9 mouse cellular contexts compared by ENCODE assay signal in the genomic region with DNA sequence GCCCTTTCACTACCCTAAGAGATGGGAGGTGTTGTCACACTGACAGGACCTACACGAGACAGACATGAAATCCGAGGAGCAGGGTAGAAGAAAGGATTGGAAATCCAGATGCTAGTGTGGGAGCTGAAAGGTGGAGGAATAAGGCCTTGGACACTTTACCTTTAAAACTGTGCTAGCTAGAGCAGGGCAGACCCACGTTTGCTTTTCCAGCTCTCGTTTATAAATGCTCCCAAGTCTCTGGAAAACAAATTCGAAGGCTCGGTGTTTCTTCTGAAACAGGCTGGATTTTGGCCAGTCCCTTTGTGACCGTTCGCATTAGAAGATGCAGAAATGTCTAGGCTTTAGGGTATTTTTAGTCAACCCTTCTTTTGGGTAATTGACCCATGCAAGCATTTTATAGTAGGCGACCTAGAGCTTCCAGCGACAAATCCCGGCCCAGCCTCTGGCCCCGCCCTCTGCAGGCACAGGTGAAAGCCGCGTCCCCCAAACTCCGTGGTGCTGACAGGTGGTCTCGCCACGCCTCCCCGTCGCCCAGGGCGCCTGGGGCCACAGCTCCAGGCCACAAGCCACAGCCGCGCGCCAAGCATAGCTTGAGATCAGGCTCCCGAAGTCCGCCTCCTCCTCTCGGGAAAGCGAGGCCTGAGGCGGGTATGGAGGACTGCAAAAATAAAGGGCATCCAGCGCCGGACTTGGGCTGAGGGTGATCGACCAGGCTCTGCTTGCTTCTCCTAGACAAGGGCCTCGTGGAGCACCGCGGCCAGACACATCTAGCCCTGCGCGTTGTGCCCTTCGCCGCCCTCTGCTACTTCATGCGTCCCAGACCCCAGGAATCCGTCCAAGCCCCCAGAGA. TPM values are rescaled to one million over a fixed set of nuclear protein-coding genes. Genes with fewer than 3 reads are reported as not detected.
DNase-seq lines count a peak whose midpoint lies in the region; ATAC-seq lines count a peak whose summit lies in the region.
"Had no signal": no experiment of that assay in that cellular context is flagged by ENCODE, and none has a peak within 500 bp of the region (broad histone marks: within the 10 kb centered on the region; RNA-seq: fewer than 3 reads in every experiment).

No protein-coding gene starts in this region.

- H3K27ac ChIP-seq in forebrain, embryonic 16.5 days (ENCODE audit: low read length) = 0 out of 2 replicates have a peak overlapping the region, but pooled peaks have one; percentile 24
- H3K27ac ChIP-seq in hindbrain, embryonic 16.5 days (ENCODE audit: low read depth, low read length) = no peak overlapping the region; the same call in 1 of the 2 replicates
- H3K27ac ChIP-seq in liver, embryonic 11.5 days (ENCODE audit: low read depth, low read length) = no peak overlapping the region

- peak overlapping the region; percentile 51 for H3K4me3 ChIP-seq in forebrain, embryonic 16.5 days (replicated peaks; ENCODE audit: low read length)
- H3K4me3 ChIP-seq in hindbrain, embryonic 16.5 days (ENCODE audit: low read length) = peak overlapping the region; percentile 68
- H3K4me3 ChIP-seq in liver, embryonic 11.5 days (ENCODE audit: low read depth, low read length) = peak overlapping the region; percentile 54

- peaks cover 29% of the 10 kb centered on the region for H3K4me1 ChIP-seq in forebrain, embryonic 16.5 days (replicated peaks; ENCODE audit: control insufficient read depth, insufficient read depth, low read length)
- H3K4me1 ChIP-seq in hindbrain, embryonic 16.5 days (ENCODE audit: control insufficient read depth, insufficient read depth, low read depth, low read length) = peaks cover 10% of the 10 kb centered on the region
- H3K4me1 ChIP-seq in liver, embryonic 11.5 days (replicated peaks; ENCODE audit: control insufficient read depth, insufficient read depth, low read length) = peaks cover 10% of the 10 kb centered on the region

- ATAC-seq in forebrain, embryonic 16.5 days = peak; percentile 12
- ATAC-seq in hindbrain, embryonic 16.5 days = peak; percentile 4; the same call in 1 of the 2 replicates
- peak; percentile 35 for ATAC-seq in liver, embryonic 11.5 days (replicated peaks; ENCODE audit: low FRiP score)

- DNase-seq in right cerebral cortex, adult 2 months (ENCODE audit: low spot score in 2 of 2) = peak; percentile 13 to 28
- DNase-seq in right cerebral cortex, postnatal 4 days = no peak
- peak; percentile 43 for DNase-seq in cerebellum, adult 8-10 months
- peak; percentile 39 for DNase-seq in liver, embryonic 11.5 days (ENCODE audit: low spot score)
- DNase-seq in skeletal muscle tissue, adult 2 months (ENCODE audit: low read depth, low spot score) = peak; percentile 55
- DNase-seq in adrenal gland, postnatal 25 days = no peak

- peak overlapping the region; percentile 71 for H3K9ac ChIP-seq in forebrain, embryonic 16.5 days (replicated peaks; ENCODE audit: low read depth, low read length)
- peak overlapping the region; percentile 80 for H3K9ac ChIP-seq in hindbrain, embryonic 16.5 days (ENCODE audit: low read depth, low read length)
- peak overlapping the region; percentile 13; the same call in 1 of the 2 replicates for H3K9ac ChIP-seq in liver, embryonic 11.5 days (ENCODE audit: low read depth, low read length)

- H3K4me2 ChIP-seq in forebrain, embryonic 16.5 days (ENCODE audit: low read length) = peak overlapping the region; percentile 93
- H3K4me2 ChIP-seq in hindbrain, embryonic 16.5 days (ENCODE audit: low read length) = peak overlapping the region; percentile 84
- peak overlapping the region; percentile 80 for H3K4me2 ChIP-seq in liver, embryonic 11.5 days

- no peaks in the 10 kb centered on the region for H3K27me3 ChIP-seq in forebrain, embryonic 16.5 days (replicated peaks; ENCODE audit: control insufficient read depth, insufficient read depth, low read length)
- no peaks in the 10 kb centered on the region; the same call in 1 of the 2 replicates for H3K27me3 ChIP-seq in hindbrain, embryonic 16.5 days (replicated peaks; ENCODE audit: control insufficient read depth, insufficient read depth, low read length)
- H3K27me3 ChIP-seq in liver, embryonic 11.5 days (replicated peaks; ENCODE audit: control insufficient read depth, insufficient read depth, low read length) = peaks cover 55% of the 10 kb centered on the region

- no peaks in the 10 kb centered on the region for H3K36me3 ChIP-seq in forebrain, embryonic 16.5 days (ENCODE audit: control insufficient read depth, insufficient read depth)
- H3K36me3 ChIP-seq in hindbrain, embryonic 16.5 days (ENCODE audit: control insufficient read depth, insufficient read depth, low read length) = no peaks in the 10 kb centered on the region
- H3K36me3 ChIP-seq in liver, embryonic 11.5 days (ENCODE audit: control insufficient read depth, insufficient read depth, low read length) = no peaks in the 10 kb centered on the region

- no peaks in the 10 kb centered on the region for H3K9me3 ChIP-seq in forebrain, embryonic 16.5 days (ENCODE audit: control insufficient read depth, low read length)
- no peaks in the 10 kb centered on the region for H3K9me3 ChIP-seq in hindbrain, embryonic 16.5 days (ENCODE audit: control insufficient read depth, low read length)
- H3K9me3 ChIP-seq in liver, embryonic 11.5 days (ENCODE audit: control insufficient read depth, low read length) = no peaks in the 10 kb centered on the region

- WGBS in forebrain, embryonic 16.5 days = 3% methylated on average over 40 of the region's 40 CpGs
- 5% methylated on average over 40 of the region's 40 CpGs for WGBS in hindbrain, embryonic 16.5 days
- WGBS in liver, embryonic 11.5 days = 7% methylated on average over 40 of the region's 40 CpGs

RNA-seq across cellular contexts. Expression of a gene that starts 0.8 kb away (rescaled TPM):
- polyA plus RNA-seq in forebrain, embryonic 16.5 days (2015; fragmentation: Nextera tagmentation; extraction: Ambion mirVana) = 5.9 and 6.6 TPM in 2 replicates
- polyA plus RNA-seq in hindbrain, embryonic 16.5 days (2015; fragmentation: Nextera tagmentation; extraction: Ambion mirVana) = 4.7 and 5.3 TPM in 2 replicates
- 0.75 and 1.1 TPM in 2 replicates for polyA plus RNA-seq in liver, embryonic 11.5 days (2014; fragmentation: Nextera tagmentation; extraction: Ambion mirVana)
- 20.4 and 31.0 TPM in 2 replicates for total RNA-seq in adrenal gland, postnatal 25 days (2021)
- total RNA-seq: neutrophil, adult 5-6 weeks had no signal

RNA-seq across cellular contexts. Expression of a gene that starts 49.9 kb away (rescaled TPM):
- polyA plus RNA-seq in forebrain, embryonic 16.5 days (2015; fragmentation: Nextera tagmentation; extraction: Ambion mirVana) = 12.0 and 13.0 TPM in 2 replicates
- 19.5 and 20.3 TPM in 2 replicates for polyA plus RNA-seq in hindbrain, embryonic 16.5 days (2015; fragmentation: Nextera tagmentation; extraction: Ambion mirVana)
- polyA plus RNA-seq in liver, embryonic 11.5 days (2014; fragmentation: Nextera tagmentation; extraction: Ambion mirVana) = 23.1 and 24.4 TPM in 2 replicates
- total RNA-seq in adrenal gland, postnatal 25 days (2021) = 44.9 and 47.9 TPM in 2 replicates

RNA-seq across cellular contexts. Expression of a gene that starts 59.8 kb away (rescaled TPM):
- polyA plus RNA-seq in forebrain, embryonic 16.5 days (2015; fragmentation: Nextera tagmentation; extraction: Ambion mirVana) = 128 and 135 TPM in 2 replicates
- 133 and 135 TPM in 2 replicates for polyA plus RNA-seq in hindbrain, embryonic 16.5 days (2015; fragmentation: Nextera tagmentation; extraction: Ambion mirVana)
- polyA plus RNA-seq in liver, embryonic 11.5 days (2014; fragmentation: Nextera tagmentation; extraction: Ambion mirVana) = 71.2 and 78.2 TPM in 2 replicates
- total RNA-seq in adrenal gland, postnatal 25 days (2021) = 99.8 and 120 TPM in 2 replicates

Comparison
In these comparisons a context has a peak if more than half of its experiments do, and no peak if none do; other contexts are left out.
1. DNase-seq: peak in right cerebral cortex, adult 2 months (2 of 2), cerebellum, adult 8-10 months (single experiment), liver, embryonic 11.5 days (single experiment) and skeletal muscle tissue, adult 2 months (single experiment); none in right cerebral cortex, postnatal 4 days (single experiment) and adrenal gland, postnatal 25 days (single experiment).
2. H3K9ac ChIP-seq: peak in every context shown above with its lines; median percentile 80 in hindbrain, embryonic 16.5 days; 71 in forebrain, embryonic 16.5 days; 13 in liver, embryonic 11.5 days.
3. Peak in every context shown above with its lines, with median percentiles within 50 percentile points of each other: ATAC-seq, H3K4me2 ChIP-seq and H3K4me3 ChIP-seq.